Mouse (Mus musculus): ENCODE measurements around the gene Taar7b. TPM values are rescaled to one million over a fixed set of nuclear protein-coding genes. Genes with fewer than 3 reads are reported as not detected.
A peak's percentile ranks its signal among the peaks of the same experiment; 100 is the strongest.

The Taar7b gene
- not detected in 2 replicates for polyA plus RNA-seq (2016; fragmentation: Nextera tagmentation; extraction: Ambion mirVana)

- Histone ChIP-seq H3K36me3 (no peaks in the 10 kb centered on the region), H3K27me3 (no peaks in the 10 kb centered on the region), H3K4me1 (no peaks in the 10 kb centered on the region), H3K4me2 (replicated peaks) (no peak within 1 kb of the TSS), H3K27ac (replicated peaks) (no peak within 1 kb of the TSS), H3K4me3 (no peak within 1 kb of the TSS), H3K9ac (replicated peaks) (no peak within 1 kb of the TSS), H3K9me3 (no peaks in the 10 kb centered on the region)
- WGBS = 93% methylated on average over 1 of the region's 1 CpGs
- ATAC-seq (ENCODE audit: low FRiP score, low read depth) = no peak
These were observed at the start of gene Taar7b for GRCm38 (mm10) chr10:23999639-24000038. Taar7b (plus strand) TSS chr10:23999939.

GRCm38 (mm10) chr10:23951714-23952113, 48.0 kb upstream of the Taar7b start:
- ATAC-seq (ENCODE audit: low FRiP score, low read depth) = no peak
- H3K4me3 ChIP-seq = no peak overlapping the region
- no peaks in the 10 kb centered on the region for H3K27me3 ChIP-seq
- H3K36me3 ChIP-seq = no peaks in the 10 kb centered on the region
- H3K9me3 ChIP-seq = no peaks in the 10 kb centered on the region
- no peaks in the 10 kb centered on the region for H3K4me1 ChIP-seq
- 85% methylated on average over 6 of the region's 6 CpGs for WGBS
- H3K4me2 ChIP-seq (replicated peaks) = no peak overlapping the region
- H3K9ac ChIP-seq (replicated peaks) = no peak overlapping the region
- H3K27ac ChIP-seq (replicated peaks) = no peak overlapping the region

GRCm38 (mm10) chr10:23959071-23959470, 40.7 kb upstream of the Taar7b start:
- Histone ChIP-seq H3K36me3 (no peaks in the 10 kb centered on the region), H3K27me3 (no peaks in the 10 kb centered on the region), H3K4me3 (no peak overlapping the region), H3K4me2 (replicated peaks) (no peak overlapping the region), H3K9me3 (no peaks in the 10 kb centered on the region), H3K4me1 (no peaks in the 10 kb centered on the region), H3K27ac (replicated peaks) (no peak overlapping the region), H3K9ac (replicated peaks) (no peak overlapping the region)
- 75% methylated on average over 3 of the region's 3 CpGs for WGBS
- ATAC-seq (ENCODE audit: low FRiP score, low read depth) = no peak

GRCm38 (mm10) chr10:23960444-23960915, 39.3 kb upstream of the Taar7b start, which contains the start of gene Taar4:
Taar4 (plus strand) TSS chr10:23960494.
- 95% methylated on average over 13 of the region's 13 CpGs for WGBS
- Histone ChIP-seq H3K27me3 (no peaks in the 10 kb centered on the region), H3K4me1 (no peaks in the 10 kb centered on the region), H3K9me3 (no peaks in the 10 kb centered on the region), H3K4me3 (no peak within 1 kb of the TSS), H3K27ac (replicated peaks) (no peak within 1 kb of the TSS), H3K9ac (replicated peaks) (no peak within 1 kb of the TSS), H3K4me2 (replicated peaks) (no peak within 1 kb of the TSS), H3K36me3 (no peaks in the 10 kb centered on the region)
- no peak for ATAC-seq (ENCODE audit: low FRiP score, low read depth)

- H3K4me3 ChIP-seq = no peak overlapping the region
These were observed 36.3 kb upstream of the Taar7b start for GRCm38 (mm10) chr10:23963444-23963843.

GRCm38 (mm10) chr10:23964921-23965610, 34.7 kb upstream of the Taar7b start:
- WGBS = 90% methylated on average over 6 of the region's 6 CpGs
- Histone ChIP-seq H3K4me1 (no peaks in the 10 kb centered on the region), H3K9me3 (no peaks in the 10 kb centered on the region), H3K9ac (replicated peaks) (no peak overlapping the region), H3K27ac (replicated peaks) (no peak overlapping the region), H3K27me3 (no peaks in the 10 kb centered on the region), H3K4me2 (replicated peaks) (no peak overlapping the region), H3K4me3 (no peak overlapping the region), H3K36me3 (no peaks in the 10 kb centered on the region)
- no peak for ATAC-seq (ENCODE audit: low FRiP score, low read depth)

More at GRCm38 (mm10) chr10:23963444-23963843, 36.3 kb upstream of the Taar7b start:
- Histone ChIP-seq H3K9ac (replicated peaks) (no peak overlapping the region), H3K4me1 (no peaks in the 10 kb centered on the region), H3K27ac (replicated peaks) (no peak overlapping the region), H3K27me3 (no peaks in the 10 kb centered on the region), H3K4me2 (replicated peaks) (no peak overlapping the region), H3K9me3 (no peaks in the 10 kb centered on the region), H3K36me3 (no peaks in the 10 kb centered on the region)
- no peak for ATAC-seq (ENCODE audit: low FRiP score, low read depth)
- 68% methylated on average over 3 of the region's 3 CpGs for WGBS

- Histone ChIP-seq H3K27me3 (no peaks in the 10 kb centered on the region), H3K36me3 (no peaks in the 10 kb centered on the region), H3K4me3 (no peak within 1 kb of the TSS), H3K27ac (replicated peaks) (no peak within 1 kb of the TSS), H3K9me3 (no peaks in the 10 kb centered on the region), H3K4me1 (no peaks in the 10 kb centered on the region), H3K9ac (replicated peaks) (no peak within 1 kb of the TSS), H3K4me2 (replicated peaks) (no peak within 1 kb of the TSS)
- 94% methylated on average over 11 of the region's 11 CpGs for WGBS
- no peak for ATAC-seq (ENCODE audit: low FRiP score, low read depth)
These were observed 29.0 kb upstream of the Taar7b start, which contains the start of gene Taar5 for GRCm38 (mm10) chr10:23970656-23971165. Taar5 (plus strand) TSS chr10:23970706.

GRCm38 (mm10) chr10:23971256-23971655, 28.5 kb upstream of the Taar7b start:
- ATAC-seq (ENCODE audit: low FRiP score, low read depth) = no peak
- Histone ChIP-seq H3K36me3 (no peaks in the 10 kb centered on the region), H3K4me1 (no peaks in the 10 kb centered on the region), H3K4me2 (replicated peaks) (no peak overlapping the region), H3K4me3 (no peak overlapping the region), H3K27ac (replicated peaks) (no peak overlapping the region), H3K27me3 (no peaks in the 10 kb centered on the region), H3K9ac (replicated peaks) (no peak overlapping the region), H3K9me3 (no peaks in the 10 kb centered on the region)
- WGBS = 76% methylated on average over 5 of the region's 5 CpGs

GRCm38 (mm10) chr10:23977958-23978357, 21.8 kb upstream of the Taar7b start:
- Histone ChIP-seq H3K27me3 (no peaks in the 10 kb centered on the region), H3K9ac (replicated peaks) (no peak overlapping the region), H3K27ac (replicated peaks) (no peak overlapping the region), H3K36me3 (no peaks in the 10 kb centered on the region), H3K4me1 (no peaks in the 10 kb centered on the region), H3K4me3 (no peak overlapping the region), H3K9me3 (no peaks in the 10 kb centered on the region), H3K4me2 (replicated peaks) (no peak overlapping the region)
- WGBS = 48% methylated on average over 4 of the region's 4 CpGs
- no peak for ATAC-seq (ENCODE audit: low FRiP score, low read depth)

- 43% methylated on average over 16 of the region's 16 CpGs for WGBS
- peak; percentile 77 for ATAC-seq (ENCODE audit: low FRiP score, low read depth)
- H3K9ac ChIP-seq (replicated peaks) = no peak overlapping the region
These were observed 20.6 kb upstream of the Taar7b start for GRCm38 (mm10) chr10:23978901-23979705.

GRCm38 (mm10) chr10:23985546-23985945, 14.2 kb upstream of the Taar7b start, which contains the start of gene Taar6:
Taar6 (minus strand) TSS chr10:23985646.
- Histone ChIP-seq H3K27me3 (no peaks in the 10 kb centered on the region), H3K4me2 (replicated peaks) (no peak within 1 kb of the TSS), H3K36me3 (no peaks in the 10 kb centered on the region), H3K9ac (replicated peaks) (no peak within 1 kb of the TSS), H3K4me3 (no peak within 1 kb of the TSS), H3K27ac (replicated peaks) (no peak within 1 kb of the TSS), H3K9me3 (no peaks in the 10 kb centered on the region), H3K4me1 (no peaks in the 10 kb centered on the region)
- WGBS = 78% methylated on average over 8 of the region's 8 CpGs
- ATAC-seq (ENCODE audit: low FRiP score, low read depth) = no peak

More at GRCm38 (mm10) chr10:23978901-23979705, 20.6 kb upstream of the Taar7b start:
- H3K4me1 ChIP-seq = no peaks in the 10 kb centered on the region
- H3K4me2 ChIP-seq (replicated peaks) = no peak overlapping the region
- no peaks in the 10 kb centered on the region for H3K27me3 ChIP-seq
- no peaks in the 10 kb centered on the region for H3K9me3 ChIP-seq
- H3K4me3 ChIP-seq = no peak overlapping the region
- H3K36me3 ChIP-seq = no peaks in the 10 kb centered on the region
- no peak overlapping the region for H3K27ac ChIP-seq (replicated peaks)

- Histone ChIP-seq H3K9me3 (no peaks in the 10 kb centered on the region), H3K27me3 (no peaks in the 10 kb centered on the region), H3K4me2 (replicated peaks) (no peak overlapping the region), H3K9ac (replicated peaks) (no peak overlapping the region), H3K36me3 (no peaks in the 10 kb centered on the region), H3K27ac (replicated peaks) (no peak overlapping the region), H3K4me1 (no peaks in the 10 kb centered on the region), H3K4me3 (no peak overlapping the region)
- WGBS = 78% methylated on average over 5 of the region's 5 CpGs
- ATAC-seq (ENCODE audit: low FRiP score, low read depth) = no peak
These were observed 13.3 kb upstream of the Taar7b start for GRCm38 (mm10) chr10:23986419-23986818.
